Mouse (Mus musculus) cerebellum, adult 2 months (tissue): ENCODE results near the gene Eno2.

ENCODE experiments used
- CTCF ChIP-seq: fragments of 200-500 bp; IDR thresholded peaks from 2 replicates; pipeline ENCODE4 v1.5.1; 2011; ENCODE audit warnings: low read depth, mild to moderate bottlenecking, control low read depth, low read length, moderate library complexity, borderline replicate concordance; ENCODE audit not compliant: insufficient read depth
- POLR2A ChIP-seq: fragments of 200-500 bp; IDR thresholded peaks from 2 replicates; pipeline ENCODE4 v1.6.1; 2011; ENCODE audit warnings: low read length, control low read depth, borderline replicate concordance; ENCODE audit not compliant: insufficient read depth

DNA sequence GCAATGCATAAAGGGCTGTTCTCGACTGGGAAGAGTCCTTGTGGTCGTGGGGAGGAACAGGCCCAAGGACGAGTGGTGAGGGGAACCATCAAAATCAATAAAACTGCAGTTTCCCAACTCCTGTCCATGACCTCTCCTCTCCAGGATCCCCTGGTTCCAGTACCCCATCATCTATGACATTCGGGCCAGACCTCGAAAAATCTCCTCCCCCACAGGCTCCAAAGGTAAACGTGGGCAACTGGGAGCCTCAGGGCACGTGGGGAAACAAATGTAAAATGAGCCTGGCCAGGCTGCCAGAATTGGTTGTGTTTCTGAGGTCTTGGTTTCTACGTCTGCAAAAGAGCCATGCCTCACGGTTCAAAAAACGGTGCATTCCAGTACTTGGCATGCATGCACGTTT lies 56.6 kb downstream of the Eno2 start:
- TF ChIP-seq CTCF (no peak), POLR2A (no peak)
